17 mouse cellular contexts compared by ENCODE assay signal in genomic region chr2:160581029-160581428, GRCm38 (mm10).
DNase-seq lines count a peak whose midpoint lies in the region; ATAC-seq and TF ChIP-seq lines count a peak whose summit lies in the region.
"Had no signal": no experiment of that assay in that cellular context is flagged by ENCODE, and none has a peak within 500 bp of the region (broad histone marks: within the 10 kb centered on the region; RNA-seq: fewer than 3 reads in every experiment).

No protein-coding gene starts in this region.

- no peaks in the 10 kb centered on the region for H3K36me3 ChIP-seq in kidney, embryonic 16.5 days (ENCODE audit: insufficient read depth, low read length)
- no peaks in the 10 kb centered on the region for H3K36me3 ChIP-seq in forebrain, embryonic 11.5 days (ENCODE audit: control insufficient read depth, insufficient read depth, low read length)
- no peaks in the 10 kb centered on the region for H3K36me3 ChIP-seq in forebrain, postnatal 0 days (ENCODE audit: insufficient read depth)
- H3K36me3 ChIP-seq in neural tube, embryonic 14.5 days (ENCODE audit: control insufficient read depth, insufficient read depth, low read length): no peaks in the 10 kb centered on the region
- H3K36me3 ChIP-seq: embryonic facial prominence, embryonic 12.5 days; liver, embryonic 12.5 days; lung, embryonic 15.5 days; stomach, embryonic 15.5 days had no signal

- ATAC-seq in kidney, embryonic 16.5 days (ENCODE audit: low FRiP score, low TSS enrichment): no peak
- peak; percentile 28 for ATAC-seq in forebrain, embryonic 11.5 days (replicated peaks; ENCODE audit: low FRiP score)
- peak; percentile 55 for ATAC-seq in forebrain, postnatal 0 days
- peak; percentile 44; the same call in 1 of the 2 replicates for ATAC-seq in neural tube, embryonic 14.5 days (ENCODE audit: low read depth)
- ATAC-seq: intestine, postnatal 0 days; liver, embryonic 12.5 days had no signal

- TF ChIP-seq CTCF in forebrain, postnatal 0 days (IDR thresholded peaks at IDR 0.05; ENCODE audit: low read depth): no peak

- peaks cover 43% of the 10 kb centered on the region for H3K27me3 ChIP-seq in kidney, embryonic 16.5 days (ENCODE audit: insufficient read depth, low read length)
- peaks cover 17% of the 10 kb centered on the region for H3K27me3 ChIP-seq in forebrain, embryonic 11.5 days (ENCODE audit: control insufficient read depth, insufficient read depth, low read length)
- peaks cover 14% of the 10 kb centered on the region for H3K27me3 ChIP-seq in forebrain, postnatal 0 days (ENCODE audit: insufficient read depth, low read length)
- peaks cover 10% of the 10 kb centered on the region for H3K27me3 ChIP-seq in neural tube, embryonic 14.5 days (ENCODE audit: control insufficient read depth, insufficient read depth, low read length)

- H3K4me3 ChIP-seq in kidney, embryonic 16.5 days (ENCODE audit: low read length): no peak overlapping the region
- H3K4me3 ChIP-seq in forebrain, embryonic 11.5 days (ENCODE audit: low read depth, low read length): no peak overlapping the region
- H3K4me3 ChIP-seq in forebrain, postnatal 0 days (ENCODE audit: low read depth, low read length): no peak overlapping the region
- H3K4me3 ChIP-seq in neural tube, embryonic 14.5 days (ENCODE audit: low read depth, low read length): no peak overlapping the region
- H3K4me3 ChIP-seq: embryonic facial prominence, embryonic 12.5 days; liver, embryonic 12.5 days; lung, embryonic 15.5 days; megakaryocyte, embryonic 14.5 days; stomach, embryonic 15.5 days had no signal

- no peak overlapping the region for H3K27ac ChIP-seq in kidney, embryonic 16.5 days (ENCODE audit: low read length)
- H3K27ac ChIP-seq in forebrain, embryonic 11.5 days (ENCODE audit: low read depth, low read length): no peak overlapping the region
- H3K27ac ChIP-seq in forebrain, postnatal 0 days (ENCODE audit: low read depth, low read length): no peak overlapping the region
- no peak overlapping the region for H3K27ac ChIP-seq in neural tube, embryonic 14.5 days (ENCODE audit: low read depth, low read length)
- H3K27ac ChIP-seq: embryonic facial prominence, embryonic 12.5 days; liver, embryonic 12.5 days; lung, embryonic 15.5 days; stomach, embryonic 15.5 days had no signal

- H3K4me1 ChIP-seq in kidney, embryonic 16.5 days (ENCODE audit: insufficient read depth, low read length): peaks cover 5% of the 10 kb centered on the region; the same call in 1 of the 2 replicates
- H3K4me1 ChIP-seq in forebrain, embryonic 11.5 days (replicated peaks; ENCODE audit: control insufficient read depth, insufficient read depth, low read length): peaks cover 3% of the 10 kb centered on the region; the same call in 1 of the 2 replicates
- H3K4me1 ChIP-seq in forebrain, postnatal 0 days (ENCODE audit: insufficient read depth): no peaks in the 10 kb centered on the region
- peaks cover 3% of the 10 kb centered on the region; the same call in 1 of the 2 replicates for H3K4me1 ChIP-seq in neural tube, embryonic 14.5 days (ENCODE audit: control insufficient read depth, insufficient read depth, low read length)
- H3K4me1 ChIP-seq: embryonic facial prominence, embryonic 12.5 days; liver, embryonic 12.5 days; lung, embryonic 15.5 days had no signal

- no peaks in the 10 kb centered on the region for H3K9me3 ChIP-seq in kidney, embryonic 16.5 days (ENCODE audit: low read length)
- no peaks in the 10 kb centered on the region for H3K9me3 ChIP-seq in forebrain, embryonic 11.5 days (ENCODE audit: control insufficient read depth, low read length)
- H3K9me3 ChIP-seq in forebrain, postnatal 0 days (ENCODE audit: low read length): no peaks in the 10 kb centered on the region
- no peaks in the 10 kb centered on the region for H3K9me3 ChIP-seq in neural tube, embryonic 14.5 days (ENCODE audit: control insufficient read depth, low read length)
- H3K9me3 ChIP-seq: embryonic facial prominence, embryonic 12.5 days; liver, embryonic 12.5 days; lung, embryonic 15.5 days; megakaryocyte, embryonic 14.5 days; stomach, embryonic 15.5 days had no signal

- no peak for DNase-seq in kidney, postnatal 10 days
- peak; percentile 68 for DNase-seq in forebrain, embryonic 11.5 days (ENCODE audit: low spot score)
- DNase-seq in forebrain, postnatal 0 days: peak; percentile 31
- DNase-seq in lung, postnatal 25 days (ENCODE audit: low spot score): no peak
- DNase-seq in adrenal gland, postnatal 10 days: no peak
- DNase-seq: adrenal gland, postnatal 25 days; cerebellum, adult 9-11 months; heart, postnatal 10 days; right cerebral cortex, adult 18-20 months had no signal

- H3K9ac ChIP-seq in kidney, embryonic 16.5 days (replicated peaks; ENCODE audit: low read length): no peak overlapping the region
- no peak overlapping the region for H3K9ac ChIP-seq in forebrain, embryonic 11.5 days (ENCODE audit: low read length)
- H3K9ac ChIP-seq in forebrain, postnatal 0 days: no peak overlapping the region
- H3K9ac ChIP-seq in neural tube, embryonic 14.5 days (replicated peaks; ENCODE audit: low read depth, low read length): no peak overlapping the region
- H3K9ac ChIP-seq: embryonic facial prominence, embryonic 12.5 days; liver, embryonic 12.5 days; lung, embryonic 15.5 days; stomach, embryonic 15.5 days had no signal

- H3K4me2 ChIP-seq in kidney, embryonic 16.5 days (replicated peaks; ENCODE audit: low read depth, low read length): peak overlapping the region; percentile 29
- H3K4me2 ChIP-seq in forebrain, embryonic 11.5 days (ENCODE audit: low read depth, low read length, severe bottlenecking): 0 out of 2 replicates have a peak overlapping the region, but pooled peaks have one; percentile 24
- no peak overlapping the region for H3K4me2 ChIP-seq in forebrain, postnatal 0 days (ENCODE audit: low read depth)
- no peak overlapping the region for H3K4me2 ChIP-seq in neural tube, embryonic 14.5 days (ENCODE audit: low read depth, low read length)
- H3K4me2 ChIP-seq: embryonic facial prominence, embryonic 12.5 days; liver, embryonic 12.5 days; lung, embryonic 15.5 days; stomach, embryonic 15.5 days had no signal

- WGBS in kidney, embryonic 16.5 days: 14% methylated on average over 9 of the region's 9 CpGs
- 2% methylated on average over 9 of the region's 9 CpGs for WGBS in forebrain, embryonic 11.5 days
- WGBS in forebrain, postnatal 0 days: 5% methylated on average over 9 of the region's 9 CpGs
- WGBS in neural tube, embryonic 14.5 days: 3% methylated on average over 9 of the region's 9 CpGs

Comparison
In these comparisons a context has a peak if more than half of its experiments do, and no peak if none do; other contexts are left out.
1. H3K4me2 ChIP-seq: peak in kidney, embryonic 16.5 days (single experiment) and forebrain, embryonic 11.5 days (single experiment); none in forebrain, postnatal 0 days (single experiment) and neural tube, embryonic 14.5 days (single experiment).
2. DNase-seq: peak in forebrain, embryonic 11.5 days (single experiment) and forebrain, postnatal 0 days (single experiment); none in kidney, postnatal 10 days (single experiment), lung, postnatal 25 days (single experiment) and adrenal gland, postnatal 10 days (single experiment).